Comparison of ENCODE assay signal across 12 mouse cellular contexts in the genomic region with DNA sequence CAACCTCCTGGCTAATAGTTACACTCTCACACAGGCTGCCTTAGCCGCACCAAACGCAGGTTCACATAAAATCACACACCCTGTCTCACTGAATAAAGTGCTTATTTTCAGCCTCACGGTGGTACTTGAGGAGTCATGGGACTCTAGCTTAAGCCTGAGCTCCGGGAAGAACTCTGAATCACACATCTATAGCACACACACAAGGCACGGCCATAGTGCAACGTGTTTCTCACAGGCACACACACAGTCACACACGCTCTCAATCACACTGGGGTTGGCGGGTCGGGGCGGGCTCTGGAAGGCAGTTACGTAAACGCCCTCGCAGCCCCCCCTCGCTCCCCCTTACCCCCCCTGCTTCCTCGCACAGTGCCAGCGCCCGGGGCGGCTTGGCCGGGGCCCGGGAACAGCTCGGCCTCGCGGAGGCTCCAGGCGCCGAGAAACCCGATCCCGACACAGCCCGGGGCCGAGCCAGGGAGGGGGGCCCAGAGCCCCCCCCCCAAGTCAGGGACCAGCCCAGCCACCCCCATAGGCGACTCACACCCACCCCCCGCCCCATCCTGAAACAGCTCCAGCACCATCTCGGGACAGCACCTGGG. TPM values are rescaled to one million over a fixed set of nuclear protein-coding genes. Genes with fewer than 3 reads are reported as not detected.
DNase-seq lines count a peak whose midpoint lies in the region; ATAC-seq lines count a peak whose summit lies in the region.
"Not testable (repeated sequence)": the region's sequence is repeated elsewhere in the genome, so short reads cannot be mapped to it uniquely, and the experiment has no call there.
"Had no signal": no experiment of that assay in that cellular context is flagged by ENCODE, and none has a peak within 500 bp of the region (broad histone marks: within the 10 kb centered on the region; RNA-seq: fewer than 3 reads in every experiment).

No protein-coding gene starts in this region.

- not testable (repeated sequence) for H3K9me3 ChIP-seq in forebrain, embryonic 15.5 days; heart, embryonic 10.5 days; hindbrain, embryonic 13.5 days; midbrain, embryonic 12.5 days

- H3K36me3 ChIP-seq in forebrain, embryonic 15.5 days; heart, embryonic 10.5 days; hindbrain, embryonic 13.5 days; midbrain, embryonic 12.5 days: not testable (repeated sequence)

- H3K9ac ChIP-seq in forebrain, embryonic 15.5 days (replicated peaks); hindbrain, embryonic 13.5 days; midbrain, embryonic 12.5 days (replicated peaks): not testable (repeated sequence)

- 4% methylated on average over 27 of the region's 32 CpGs for WGBS in forebrain, embryonic 15.5 days
- 5% methylated on average over 27 of the region's 32 CpGs for WGBS in heart, embryonic 10.5 days
- WGBS in hindbrain, embryonic 13.5 days = 7% methylated on average over 23 of the region's 32 CpGs
- WGBS in midbrain, embryonic 12.5 days = 7% methylated on average over 19 of the region's 32 CpGs

- H3K4me2 ChIP-seq in forebrain, embryonic 15.5 days (replicated peaks) = peak overlapping the region; percentile 23
- H3K4me2 ChIP-seq in hindbrain, embryonic 13.5 days = peak overlapping the region; percentile 39
- peak overlapping the region; percentile 26; the same call in 1 of the 2 replicates for H3K4me2 ChIP-seq in midbrain, embryonic 12.5 days (replicated peaks)

- H3K27me3 ChIP-seq in forebrain, embryonic 15.5 days; hindbrain, embryonic 13.5 days; midbrain, embryonic 12.5 days: not testable (repeated sequence)
- H3K27me3 ChIP-seq in heart, embryonic 10.5 days (ENCODE audit: insufficient read depth, poor library complexity, severe bottlenecking) = peaks cover 20% of the 10 kb centered on the region

- not testable (repeated sequence) for H3K4me3 ChIP-seq in forebrain, embryonic 15.5 days; hindbrain, embryonic 13.5 days; midbrain, embryonic 12.5 days
- H3K4me3 ChIP-seq in heart, embryonic 10.5 days = peak overlapping the region; percentile 27; the same call in 1 of the 2 replicates

- not testable (repeated sequence) for ATAC-seq in forebrain, embryonic 15.5 days (replicated peaks); hindbrain, embryonic 13.5 days (ENCODE audit: low FRiP score); midbrain, embryonic 12.5 days (ENCODE audit: low FRiP score, low read depth)

- peak; percentile 44 for DNase-seq in adrenal gland, postnatal 25 days
- peak; percentile 70 to 77 for DNase-seq in cerebellum, postnatal 25 days
- DNase-seq in heart, embryonic 10.5 days (ENCODE audit: low spot score) = not testable (repeated sequence)
- peak; percentile 54 to 56 for DNase-seq in kidney, postnatal 36 days

- not testable (repeated sequence) for H3K27ac ChIP-seq in forebrain, embryonic 15.5 days (replicated peaks); heart, embryonic 10.5 days; hindbrain, embryonic 13.5 days; midbrain, embryonic 12.5 days (replicated peaks)

- not testable (repeated sequence) for H3K4me1 ChIP-seq in forebrain, embryonic 15.5 days; heart, embryonic 10.5 days; hindbrain, embryonic 13.5 days (replicated peaks); midbrain, embryonic 12.5 days

RNA-seq across cellular contexts. Expression of a gene that starts 1.3 kb away (rescaled TPM):
- 56.7 and 83.4 TPM in 2 replicates for total RNA-seq in adrenal gland, postnatal 25 days (2021)
- 23.8 and 26.4 TPM in 2 replicates for polyA plus RNA-seq in forebrain, embryonic 15.5 days (2015; fragmentation: Nextera tagmentation; extraction: Ambion mirVana)
- 144 and 147 TPM in 2 replicates for polyA plus RNA-seq in heart, embryonic 10.5 days (2016; fragmentation: Nextera tagmentation; extraction: Ambion mirVana)
- 47.6 and 48.5 TPM in 2 replicates for polyA plus RNA-seq in hindbrain, embryonic 13.5 days (2015; fragmentation: Nextera tagmentation; extraction: Ambion mirVana)
- polyA plus RNA-seq in midbrain, embryonic 12.5 days (2016; fragmentation: Nextera tagmentation; extraction: Ambion mirVana) = 63.1 and 76.5 TPM in 2 replicates

RNA-seq across cellular contexts. Expression of a gene that starts 1.6 kb away (rescaled TPM):
- total RNA-seq in adrenal gland, postnatal 25 days (2021) = 46.3 and 49.8 TPM in 2 replicates
- polyA plus RNA-seq in forebrain, embryonic 15.5 days (2015; fragmentation: Nextera tagmentation; extraction: Ambion mirVana) = 15.8 and 16.6 TPM in 2 replicates
- 2.6 and 8.9 TPM in 2 replicates for polyA plus RNA-seq in heart, embryonic 10.5 days (2016; fragmentation: Nextera tagmentation; extraction: Ambion mirVana)
- 24.4 and 27.8 TPM in 2 replicates for polyA plus RNA-seq in hindbrain, embryonic 13.5 days (2015; fragmentation: Nextera tagmentation; extraction: Ambion mirVana)
- polyA plus RNA-seq in midbrain, embryonic 12.5 days (2016; fragmentation: Nextera tagmentation; extraction: Ambion mirVana) = 35.0 and 43.5 TPM in 2 replicates
- total RNA-seq: hematopoietic stem cell, adult 5-6 weeks; MEL had no signal
- polyA plus RNA-seq: activated CD4-positive, CD25-positive, alpha-beta regulatory T cell, adult 4 months had no signal

RNA-seq across cellular contexts. Expression of a gene that starts 14.8 kb away (rescaled TPM):
- total RNA-seq in adrenal gland, postnatal 25 days (2021) = 34.5 and 36.2 TPM in 2 replicates
- polyA plus RNA-seq in forebrain, embryonic 15.5 days (2015; fragmentation: Nextera tagmentation; extraction: Ambion mirVana) = 58.0 and 70.0 TPM in 2 replicates
- polyA plus RNA-seq in heart, embryonic 10.5 days (2016; fragmentation: Nextera tagmentation; extraction: Ambion mirVana) = 54.5 and 71.3 TPM in 2 replicates
- polyA plus RNA-seq in hindbrain, embryonic 13.5 days (2015; fragmentation: Nextera tagmentation; extraction: Ambion mirVana) = 63.0 and 66.8 TPM in 2 replicates
- polyA plus RNA-seq in midbrain, embryonic 12.5 days (2016; fragmentation: Nextera tagmentation; extraction: Ambion mirVana) = 68.7 and 69.3 TPM in 2 replicates

RNA-seq across cellular contexts. Expression of a gene that starts 24.5 kb away (rescaled TPM):
- 108 and 120 TPM in 2 replicates for total RNA-seq in adrenal gland, postnatal 25 days (2021)
- polyA plus RNA-seq in forebrain, embryonic 15.5 days (2015; fragmentation: Nextera tagmentation; extraction: Ambion mirVana) = 304 and 307 TPM in 2 replicates
- polyA plus RNA-seq in heart, embryonic 10.5 days (2016; fragmentation: Nextera tagmentation; extraction: Ambion mirVana) = 143 and 146 TPM in 2 replicates
- polyA plus RNA-seq in hindbrain, embryonic 13.5 days (2015; fragmentation: Nextera tagmentation; extraction: Ambion mirVana) = 301 and 303 TPM in 2 replicates
- 184 and 185 TPM in 2 replicates for polyA plus RNA-seq in midbrain, embryonic 12.5 days (2016; fragmentation: Nextera tagmentation; extraction: Ambion mirVana)

RNA-seq across cellular contexts. Expression of a gene that starts 32.4 kb away (rescaled TPM):
- total RNA-seq in adrenal gland, postnatal 25 days (2021) = not detected in 2 replicates
- 0.13 and 0.18 TPM in 2 replicates for polyA plus RNA-seq in forebrain, embryonic 15.5 days (2015; fragmentation: Nextera tagmentation; extraction: Ambion mirVana)
- polyA plus RNA-seq in heart, embryonic 10.5 days (2016; fragmentation: Nextera tagmentation; extraction: Ambion mirVana) = not detected in 2 replicates
- polyA plus RNA-seq in hindbrain, embryonic 13.5 days (2015; fragmentation: Nextera tagmentation; extraction: Ambion mirVana) = 1.1 and 2.2 TPM in 2 replicates
- 0.26 and 0.54 TPM in 2 replicates for polyA plus RNA-seq in midbrain, embryonic 12.5 days (2016; fragmentation: Nextera tagmentation; extraction: Ambion mirVana)
- total RNA-seq: hematopoietic stem cell, adult 5-6 weeks; layer of hippocampus, postnatal 25 days; MEL had no signal
- polyA plus RNA-seq: activated CD4-positive, CD25-positive, alpha-beta regulatory T cell, adult 4 months; C2C12 had no signal
